Mouse (Mus musculus) hindbrain, embryonic 11.5 days (tissue): ENCODE results near the gene Mpig6b. TPM values are rescaled to one million over a fixed set of nuclear protein-coding genes. Genes with fewer than 3 reads are reported as not detected.
A peak's percentile ranks its signal among the peaks of the same experiment; 100 is the strongest.

Source experiments
- ATAC-seq: fragments of 200-750 bp; cut with Nextera tagmentation; 2 replicates; pipeline ENCODE4 v1.8.0; 2017; ENCODE audit warnings: mild to moderate bottlenecking, moderate TSS enrichment, moderate library complexity; ENCODE audit not compliant: low FRiP score
- DNase-seq: peaks from one replicate; pipeline ENCODE4 v3.0.0-alpha.2; 2015; ENCODE audit warnings: low spot score
- H3K27ac ChIP-seq: fragments of 300-500 bp; sonication (generic); 2 replicates; pipeline ENCODE4 v1.5.1; 2014; ENCODE audit warnings: mild to moderate bottlenecking, low read depth, low read length
- H3K27me3 ChIP-seq: fragments of 300-500 bp; sonication (generic); 2 replicates; pipeline ENCODE4 v1.6.1; 2014; ENCODE audit warnings: mild to moderate bottlenecking, low read length, moderate library complexity, mixed read lengths; ENCODE audit not compliant: control insufficient read depth, insufficient read depth
- H3K36me3 ChIP-seq: fragments of 300-500 bp; sonication (generic); 2 replicates; pipeline ENCODE4 v1.6.1; 2014; ENCODE audit warnings: mild to moderate bottlenecking, low read length, moderate library complexity, mixed read lengths; ENCODE audit not compliant: control insufficient read depth, insufficient read depth
- H3K4me1 ChIP-seq: fragments of 300-500 bp; sonication (generic); replicated peaks from 2 replicates; pipeline ENCODE4 v1.6.1; 2014; ENCODE audit warnings: low read length, mixed read lengths; ENCODE audit not compliant: control insufficient read depth, insufficient read depth
- H3K4me2 ChIP-seq: fragments of 300-500 bp; sonication (generic); replicated peaks from 2 replicates; pipeline ENCODE4 v1.6.1; 2014; ENCODE audit warnings: mild to moderate bottlenecking, low read depth, low read length
- H3K4me3 ChIP-seq: fragments of 300-500 bp; sonication (generic); 2 replicates; pipeline ENCODE4 v1.5.1; 2014; ENCODE audit warnings: low read depth, low read length
- H3K9ac ChIP-seq: fragments of 300-500 bp; sonication (generic); 2 replicates; pipeline ENCODE4 v1.6.1; 2014; ENCODE audit warnings: low read depth, low read length
- H3K9me3 ChIP-seq: fragments of 300-500 bp; sonication (generic); 2 replicates; pipeline ENCODE4 v1.6.1; 2016; ENCODE audit warnings: low read length; ENCODE audit not compliant: control insufficient read depth
- WGBS: fragments of 180-500 bp; shearing (Covaris S2); extraction: QIAGEN DNeasy Blood & Tissue Kit; methylation state at CpG from one replicate; pipeline ENCODE4 v1.1.7; 2014; 5-methylcytosine and 5-hydroxymethylcytosine counted together
- polyA plus RNA-seq: library from polyadenylated mRNA; unstranded; fragments of >200 nt; fragmentation: Nextera tagmentation; extraction: Ambion mirVana; gene quantifications from 2 replicates; pipeline ENCODE4 v1.2.1, GENCODE M21; 2014

Mpig6b gene
- polyA plus RNA-seq, 1 experiment from 2014 or later, result 1.1 TPM

DNA sequence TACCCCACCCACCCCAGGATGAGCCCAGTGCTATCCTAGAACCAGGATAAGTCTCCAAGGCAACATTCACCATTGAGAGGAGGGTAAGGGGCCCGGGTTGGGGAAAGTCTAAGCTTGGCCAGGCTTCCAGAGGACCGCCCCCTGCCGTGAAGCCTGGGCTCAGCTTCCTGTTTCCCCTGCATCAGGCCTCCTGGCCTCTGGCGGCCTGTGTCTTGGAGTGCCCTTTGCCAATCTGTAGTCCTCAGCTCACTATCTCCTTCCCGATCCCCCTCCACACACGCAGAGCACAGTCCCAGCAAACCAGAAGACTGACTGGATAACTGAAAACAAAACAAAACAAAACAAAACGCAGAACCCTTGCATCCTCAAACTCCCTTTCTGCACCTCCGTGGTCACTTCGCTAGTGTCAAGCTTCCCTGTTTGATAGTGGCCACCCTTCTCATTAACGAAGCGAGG, 16.4 kb downstream of the Mpig6b start, which contains the start of gene Clic1:
Clic1 (plus strand) TSS at position 406 of the 456 bp plus-strand sequence.
- WGBS, result 2% methylated on average over 11 of the region's 11 CpGs
- Histone ChIP-seq H3K36me3 (0 out of 2 replicates have a peak, but pooled peaks cover 4% of the 10 kb centered on the region), H3K9ac (peak within 1 kb of the TSS; percentile 59), H3K4me3 (peak within 1 kb of the TSS; percentile 51), H3K27ac (peak within 1 kb of the TSS; percentile 95), H3K4me2 (peak within 1 kb of the TSS; percentile 53), H3K27me3 (no peaks in the 10 kb centered on the region), H3K4me1 (peaks cover 4% of the 10 kb centered on the region; the same call in 1 of the 2 replicates), H3K9me3 (no peaks in the 10 kb centered on the region)
- ATAC-seq (no peak), DNase-seq (peak; percentile 87)

DNA sequence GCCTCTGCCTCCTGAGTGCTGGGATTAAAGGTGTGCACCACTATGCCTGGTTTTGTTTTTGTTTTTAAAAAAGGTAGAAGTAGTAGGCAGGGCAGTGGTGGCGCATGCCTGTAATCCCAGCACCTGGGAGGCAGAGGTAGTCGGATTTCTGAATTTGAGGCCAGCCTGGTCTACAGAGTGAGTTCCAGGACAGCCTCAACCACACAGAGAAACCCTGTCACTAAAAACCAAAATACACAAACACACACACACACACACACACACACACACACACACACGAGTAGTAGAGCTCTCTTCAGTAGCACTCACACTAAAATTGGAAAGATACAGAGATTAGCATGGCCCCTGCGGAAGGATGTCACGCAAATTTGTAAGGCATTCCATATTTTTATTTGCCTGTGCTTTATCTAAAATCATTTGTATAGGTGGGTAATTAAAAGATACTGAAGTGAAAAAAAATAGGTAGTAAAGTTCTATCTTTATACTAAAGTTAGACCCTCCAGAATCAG, 17.0 kb downstream of the Mpig6b start:
- H3K36me3 ChIP-seq, result 0 out of 2 replicates have a peak, but pooled peaks cover under 1% of the 10 kb centered on the region
- no peaks in the 10 kb centered on the region for H3K9me3 ChIP-seq
- H3K9ac ChIP-seq, result no peak overlapping the region
- no peak overlapping the region; the same call in 1 of the 2 replicates for H3K4me2 ChIP-seq
- DNase-seq (no peak), ATAC-seq (no peak)
- no peak overlapping the region; the same call in 1 of the 2 replicates for H3K4me3 ChIP-seq
- H3K4me1 ChIP-seq, result peaks cover 4% of the 10 kb centered on the region; the same call in 1 of the 2 replicates
- WGBS, result 71% methylated on average over 5 of the region's 5 CpGs
- peak overlapping the region; percentile 95 for H3K27ac ChIP-seq
- no peaks in the 10 kb centered on the region for H3K27me3 ChIP-seq

DNA sequence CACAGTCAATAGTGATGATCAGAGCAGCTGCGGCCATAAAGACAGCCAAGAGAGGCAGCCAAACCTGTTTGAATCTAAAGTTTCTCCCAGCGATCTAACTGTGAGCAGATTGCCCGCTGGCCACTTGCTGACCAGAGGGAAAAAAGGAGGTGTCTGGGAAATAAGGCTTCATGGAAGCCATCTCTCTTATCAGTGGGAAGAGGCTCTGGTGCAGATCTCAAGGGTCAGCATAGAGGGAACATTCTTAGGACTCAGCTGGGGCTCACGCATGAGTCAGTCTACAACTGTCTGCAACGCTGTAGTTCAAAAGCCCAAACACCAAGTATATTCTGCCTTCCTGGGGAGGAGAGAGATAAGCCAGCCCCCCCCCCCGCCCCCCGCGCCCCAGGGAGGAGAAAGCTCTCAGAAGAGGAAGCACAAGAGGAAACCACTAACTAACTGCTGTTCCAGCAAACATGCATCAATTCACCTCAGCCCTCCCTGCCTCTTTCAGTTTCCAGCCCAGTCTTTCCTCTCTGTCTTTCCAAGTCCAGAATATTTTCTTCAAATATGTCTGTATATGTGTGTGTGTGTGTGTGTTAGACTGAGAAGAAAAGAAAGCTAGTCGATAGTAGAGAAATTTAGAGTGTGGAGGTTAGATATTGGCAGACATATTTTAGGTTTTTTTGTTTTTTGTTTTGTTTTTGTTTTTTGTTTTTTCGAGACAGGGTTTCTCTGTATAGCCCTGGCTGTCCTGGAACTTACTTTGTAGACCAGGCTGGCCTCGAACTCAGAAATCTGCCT, 17.6 kb downstream of the Mpig6b start:
- Histone ChIP-seq H3K9ac (no peak overlapping the region), H3K9me3 (no peaks in the 10 kb centered on the region), H3K27me3 (no peaks in the 10 kb centered on the region), H3K36me3 (no peaks in the 10 kb centered on the region), H3K4me3 (no peak overlapping the region), H3K4me1 (peaks cover 4% of the 10 kb centered on the region; the same call in 1 of the 2 replicates), H3K27ac (no peak overlapping the region), H3K4me2 (no peak overlapping the region)
- no peak for ATAC-seq
- no peak for DNase-seq
- WGBS, result 44% methylated on average over 11 of the region's 11 CpGs

DNA sequence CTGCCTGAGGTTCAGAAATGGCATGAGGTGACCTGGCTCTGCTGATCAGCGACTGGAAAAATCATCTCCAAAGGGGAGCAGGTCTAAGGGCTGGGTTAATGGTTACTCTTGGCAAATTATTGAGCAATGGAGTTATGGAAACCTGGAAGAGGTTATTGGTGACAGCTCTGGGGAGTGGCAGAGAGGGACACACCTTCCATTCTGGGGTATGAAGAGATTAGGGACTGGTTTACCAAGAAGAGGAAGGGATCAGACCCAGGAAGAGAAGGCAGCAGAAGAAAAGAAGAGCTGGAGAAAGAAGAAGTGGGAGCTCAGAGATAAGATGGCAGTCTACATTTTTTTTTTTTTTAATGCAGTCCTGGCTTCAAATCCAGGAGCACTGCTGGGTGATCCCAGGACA, 18.3 kb downstream of the Mpig6b start:
- no peak for ATAC-seq
- peaks cover 4% of the 10 kb centered on the region; the same call in 1 of the 2 replicates for H3K4me1 ChIP-seq
- no peak overlapping the region for H3K27ac ChIP-seq
- no peak overlapping the region for H3K4me2 ChIP-seq
- H3K9me3 ChIP-seq, result no peaks in the 10 kb centered on the region
- no peaks in the 10 kb centered on the region for H3K27me3 ChIP-seq
- H3K36me3 ChIP-seq, result no peaks in the 10 kb centered on the region
- no peak overlapping the region for H3K4me3 ChIP-seq
- H3K9ac ChIP-seq, result no peak overlapping the region
- 58% methylated on average over 1 of the region's 1 CpGs for WGBS
- DNase-seq, result no peak

DNA sequence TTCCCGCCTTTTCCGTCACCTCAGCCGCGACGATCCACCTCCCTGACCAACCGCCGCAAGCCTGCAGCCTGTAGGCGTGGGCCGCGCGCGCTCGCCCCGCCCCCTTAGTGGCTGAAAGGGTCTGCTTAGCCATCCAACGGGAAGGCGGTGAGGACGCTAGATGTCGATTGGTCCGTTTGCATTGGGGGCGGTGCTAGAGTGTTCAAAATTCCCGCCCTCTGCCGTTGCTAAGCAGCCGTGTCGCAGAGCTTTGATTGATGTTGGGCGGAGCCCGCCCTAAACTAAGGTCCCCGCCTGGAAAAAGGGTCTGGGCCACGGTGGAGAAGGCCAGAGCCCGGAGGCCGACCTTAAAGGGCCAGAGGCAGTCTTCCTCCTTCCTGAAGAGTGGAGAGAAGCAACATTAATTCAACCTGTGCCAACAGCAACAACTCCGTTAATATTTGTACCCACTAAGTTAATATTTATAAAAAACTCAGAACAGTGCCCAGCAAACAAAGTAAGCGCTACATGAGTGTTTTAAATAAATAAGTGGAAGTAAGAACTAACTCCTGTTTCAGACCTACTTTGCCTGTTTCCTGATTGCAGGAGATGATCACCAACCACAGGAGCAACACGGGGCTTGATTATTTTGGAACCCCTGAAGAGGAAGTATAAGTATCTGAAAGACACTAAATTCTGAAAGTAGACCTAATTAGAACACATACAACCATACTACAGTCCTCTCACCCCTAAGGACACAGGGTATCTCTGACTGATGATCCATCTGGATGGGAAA, 19.1 kb downstream of the Mpig6b start, which contains the start of gene Msh5:
Msh5 (minus strand) TSS at position 65 of the 775 bp plus-strand sequence.
- ATAC-seq, result peak; percentile 98
- H3K9me3 ChIP-seq, result no peaks in the 10 kb centered on the region
- peaks cover 4% of the 10 kb centered on the region; the same call in 1 of the 2 replicates for H3K4me1 ChIP-seq
- peak within 1 kb of the TSS; percentile 92 for H3K4me2 ChIP-seq
- no peaks in the 10 kb centered on the region for H3K27me3 ChIP-seq
- no peaks in the 10 kb centered on the region for H3K36me3 ChIP-seq
- H3K27ac ChIP-seq, result peak within 1 kb of the TSS; percentile 70
- 3% methylated on average over 31 of the region's 33 CpGs for WGBS
- H3K4me3 ChIP-seq, result peak within 1 kb of the TSS; percentile 49
- peak; percentile 100 for DNase-seq
- H3K9ac ChIP-seq, result peak within 1 kb of the TSS; percentile 76

DNA sequence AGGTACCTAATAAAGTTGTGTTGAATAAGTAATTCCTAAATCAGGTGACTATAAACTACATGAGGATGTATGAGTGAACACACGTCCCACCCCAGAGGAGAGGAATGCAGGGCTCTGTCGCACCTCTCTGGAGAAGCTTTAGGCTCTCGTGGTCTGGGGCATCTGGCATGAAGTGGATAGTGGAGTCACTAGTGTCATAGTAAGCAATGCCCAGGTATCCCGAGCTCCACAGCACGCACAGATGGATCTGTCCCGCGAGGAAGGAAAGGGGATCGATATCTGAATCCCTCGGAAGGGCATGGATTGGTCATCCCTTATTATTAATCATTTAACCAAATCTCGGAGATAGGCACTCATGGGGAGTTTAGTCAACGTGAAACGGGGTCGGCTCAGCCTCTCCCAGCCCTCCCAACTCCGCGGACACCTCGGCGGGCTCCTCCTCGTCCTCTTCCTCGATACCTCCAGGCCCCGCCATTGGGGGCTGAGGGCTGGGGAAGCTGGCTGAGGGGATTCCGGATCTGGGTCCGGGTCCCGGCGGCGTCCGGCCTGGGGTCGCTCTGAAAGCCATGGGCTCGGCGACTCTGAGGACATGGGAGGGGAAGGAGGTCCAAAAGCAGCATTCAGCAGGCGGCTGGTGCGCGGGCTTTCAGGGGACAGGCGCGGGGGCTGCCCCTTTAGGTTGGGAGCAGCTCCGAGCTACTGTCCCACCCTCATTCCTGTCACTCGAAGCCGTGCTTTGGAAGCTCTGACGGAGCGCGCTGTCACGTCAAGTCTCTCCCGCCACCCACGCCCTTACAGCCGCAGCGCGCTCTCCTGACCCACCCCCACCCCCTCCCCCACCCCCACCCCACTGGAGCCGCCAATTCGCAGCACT, 19.9 kb downstream of the Mpig6b start:
- peak overlapping the region; percentile 49 for H3K4me3 ChIP-seq
- peak; percentile 73 for ATAC-seq
- no peak for DNase-seq
- H3K4me2 ChIP-seq, result peak overlapping the region; percentile 92
- H3K27ac ChIP-seq, result peak overlapping the region; percentile 70
- H3K4me1 ChIP-seq, result no peaks in the 10 kb centered on the region; the same call in 1 of the 2 replicates
- no peaks in the 10 kb centered on the region for H3K9me3 ChIP-seq
- WGBS, result 5% methylated on average over 39 of the region's 48 CpGs
- H3K9ac ChIP-seq, result peak overlapping the region; percentile 76
- H3K36me3 ChIP-seq, result no peaks in the 10 kb centered on the region
- H3K27me3 ChIP-seq, result no peaks in the 10 kb centered on the region

DNA sequence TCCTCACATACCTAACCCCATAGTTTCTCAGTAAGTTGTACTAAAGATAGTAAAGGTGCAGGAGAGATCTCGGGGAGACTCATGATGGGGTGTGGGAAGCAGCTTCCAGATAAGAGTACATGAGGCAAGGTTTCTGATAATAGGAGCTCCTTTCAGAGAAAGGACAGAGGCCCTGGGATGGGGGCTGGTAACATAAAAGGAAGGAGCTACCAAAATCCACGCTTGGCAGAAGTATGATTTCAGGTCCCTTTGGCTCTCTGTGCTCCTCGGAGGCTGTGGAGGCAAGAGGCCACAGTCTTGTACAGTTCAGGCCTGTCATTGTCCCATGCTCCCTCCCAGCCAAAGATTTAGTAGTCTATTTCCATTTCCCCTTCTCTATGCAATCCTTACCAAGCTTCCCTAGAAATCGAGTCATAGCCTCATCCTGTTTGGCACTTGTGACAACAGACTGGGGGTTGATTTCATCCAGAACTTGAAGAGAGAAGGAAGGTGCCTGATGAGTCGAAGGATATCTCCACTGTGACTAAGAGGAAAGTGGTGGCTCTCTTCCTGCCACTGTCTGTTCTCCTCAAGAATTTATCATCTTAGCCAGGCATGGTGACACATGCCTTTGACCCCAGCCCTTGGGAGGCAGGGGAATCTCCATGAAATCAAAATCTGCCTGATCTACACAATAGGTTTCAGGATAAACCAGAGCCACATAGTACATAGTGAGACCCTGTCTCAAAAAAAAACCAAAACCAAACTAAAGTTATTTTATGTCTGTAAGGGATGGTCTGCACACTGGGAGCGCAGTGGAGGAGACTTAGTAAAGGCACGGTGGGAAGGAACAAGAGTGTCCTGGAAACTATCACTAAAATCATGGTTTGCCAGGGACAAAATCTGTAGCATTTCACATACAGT, 20.8 kb downstream of the Mpig6b start:
- Histone ChIP-seq H3K4me3 (no peak overlapping the region), H3K4me1 (no peaks in the 10 kb centered on the region; the same call in 1 of the 2 replicates), H3K36me3 (no peaks in the 10 kb centered on the region), H3K9ac (no peak overlapping the region; the same call in 1 of the 2 replicates), H3K27me3 (no peaks in the 10 kb centered on the region), H3K4me2 (peak overlapping the region; percentile 92; the same call in 1 of the 2 replicates), H3K9me3 (no peaks in the 10 kb centered on the region), H3K27ac (no peak overlapping the region)
- 86% methylated on average over 7 of the region's 7 CpGs for WGBS
- DNase-seq (no peak), ATAC-seq (no peak)
